Mouse (Mus musculus): ENCODE results near the gene Runx3. TPM values are rescaled to one million over a fixed set of nuclear protein-coding genes. Genes with fewer than 3 reads are reported as not detected.

Gene Runx3
- polyA plus RNA-seq, 2 experiments, result 6.3 to 11.1 TPM

DNA sequence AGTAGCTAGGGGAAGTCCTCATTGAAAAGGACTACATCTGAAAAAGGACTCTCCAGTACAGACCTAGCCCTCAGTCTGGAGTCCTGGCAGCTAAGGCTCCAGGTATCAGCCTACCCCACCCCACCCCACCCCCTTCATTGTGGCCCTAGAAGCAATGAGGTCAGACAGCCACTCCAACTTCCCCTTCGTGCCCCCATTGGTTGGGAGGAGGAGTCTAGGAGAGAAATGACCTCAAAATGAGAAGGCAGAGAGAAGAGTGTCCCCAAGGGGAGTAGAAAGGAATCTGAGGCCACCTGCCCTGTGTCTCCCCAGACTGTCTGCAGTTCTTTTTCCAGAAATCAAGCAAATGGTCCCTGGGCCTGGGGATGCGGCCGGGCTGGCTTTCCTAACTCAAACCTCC, 39.7 kb downstream of the Runx3 start:
- no peak overlapping the region for H3K9ac ChIP-seq (ENCODE audit: low read depth, low read length, severe bottlenecking)
- H3K9me3 ChIP-seq (ENCODE audit: control insufficient read depth, low read length), result no peaks in the 10 kb centered on the region
- H3K4me3 ChIP-seq (replicated peaks; ENCODE audit: low read length), result no peak overlapping the region
- H3K36me3 ChIP-seq (ENCODE audit: control insufficient read depth, insufficient read depth, low read length), result peaks cover 4% of the 10 kb centered on the region; the same call in 1 of the 2 replicates
- WGBS, result 73% methylated on average over 3 of the region's 3 CpGs
- no peak overlapping the region for H3K27ac ChIP-seq (replicated peaks; ENCODE audit: low read depth, low read length)
- no peak for TF ChIP-seq POLR2A (IDR thresholded peaks at IDR 0.05; ENCODE audit: borderline replicate concordance, extremely low read depth, insufficient read depth, insufficient read length)
- peaks cover 48% of the 10 kb centered on the region for H3K4me1 ChIP-seq (ENCODE audit: control insufficient read depth, insufficient read depth, low read length)
- H3K27me3 ChIP-seq (ENCODE audit: control insufficient read depth, insufficient read depth, low read length), result peaks cover 54% of the 10 kb centered on the region
- DNase-seq (ENCODE audit: low spot score) (no peak), ATAC-seq (ENCODE audit: low FRiP score, low read depth) (no peak)
- no peak overlapping the region for H3K4me2 ChIP-seq (replicated peaks; ENCODE audit: low read depth, low read length, severe bottlenecking)

DNA sequence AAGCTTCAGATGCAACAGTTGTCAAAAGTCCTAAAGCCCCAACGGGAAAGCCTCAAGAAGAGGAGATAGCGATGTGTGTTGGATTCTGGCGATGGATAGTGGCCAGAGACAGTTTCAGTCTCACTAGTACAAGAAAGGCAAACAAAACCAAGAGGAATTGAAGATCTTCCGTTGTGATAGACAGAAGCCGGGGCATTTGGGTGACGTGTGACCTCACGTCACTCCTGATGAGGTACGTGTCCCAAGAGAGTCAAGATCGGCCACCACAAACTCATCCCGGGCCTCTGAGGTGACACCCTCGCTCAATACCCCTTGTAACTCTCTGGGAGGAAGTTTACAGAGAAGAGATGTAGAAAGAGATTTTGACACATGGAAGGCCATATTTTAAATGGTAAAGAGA, 41.0 kb downstream of the Runx3 start:
- Histone ChIP-seq H3K4me1 (ENCODE audit: control insufficient read depth, insufficient read depth, low read length) (peaks cover 51% of the 10 kb centered on the region), H3K4me3 (replicated peaks; ENCODE audit: low read length) (no peak overlapping the region), H3K9ac (ENCODE audit: low read depth, low read length, severe bottlenecking) (no peak overlapping the region), H3K27ac (replicated peaks; ENCODE audit: low read depth, low read length) (no peak overlapping the region), H3K4me2 (replicated peaks; ENCODE audit: low read depth, low read length, severe bottlenecking) (no peak overlapping the region), H3K36me3 (ENCODE audit: control insufficient read depth, insufficient read depth, low read length) (peaks cover 4% of the 10 kb centered on the region; the same call in 1 of the 2 replicates), H3K27me3 (ENCODE audit: control insufficient read depth, insufficient read depth, low read length) (peaks cover 42% of the 10 kb centered on the region), H3K9me3 (ENCODE audit: control insufficient read depth, low read length) (no peaks in the 10 kb centered on the region)
- 86% methylated on average over 11 of the region's 11 CpGs for WGBS
- no peak for TF ChIP-seq POLR2A (IDR thresholded peaks at IDR 0.05; ENCODE audit: borderline replicate concordance, extremely low read depth, insufficient read depth, insufficient read length)
- ATAC-seq (ENCODE audit: low FRiP score, low read depth) (no peak), DNase-seq (ENCODE audit: low spot score) (no peak)

DNA sequence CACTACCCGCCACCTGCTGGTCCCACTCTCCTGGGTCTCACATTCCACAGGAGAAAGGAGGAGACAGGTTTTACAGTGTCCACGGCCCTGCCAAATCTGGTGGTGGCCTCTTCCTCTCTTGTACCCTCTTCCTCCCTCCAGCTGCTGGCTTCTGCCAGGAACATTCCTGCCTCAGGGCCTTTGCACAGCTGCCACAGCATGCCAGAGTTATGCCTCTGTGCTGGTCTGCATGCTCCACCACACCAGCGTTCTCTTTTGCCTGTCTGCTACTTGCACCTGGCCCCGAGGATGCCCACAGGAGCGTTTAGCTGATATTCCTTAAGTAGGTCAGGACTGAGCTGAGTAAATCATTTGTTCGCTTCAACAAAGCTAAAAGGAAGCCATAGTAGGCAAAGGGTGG, 45.3 kb downstream of the Runx3 start:
- Histone ChIP-seq H3K36me3 (ENCODE audit: control insufficient read depth, insufficient read depth, low read length) (peaks cover 4% of the 10 kb centered on the region; the same call in 1 of the 2 replicates), H3K27ac (replicated peaks; ENCODE audit: low read depth, low read length) (no peak overlapping the region; the same call in 1 of the 2 replicates), H3K9me3 (ENCODE audit: control insufficient read depth, low read length) (no peaks in the 10 kb centered on the region), H3K27me3 (ENCODE audit: control insufficient read depth, insufficient read depth, low read length) (peaks cover 28% of the 10 kb centered on the region), H3K4me1 (ENCODE audit: control insufficient read depth, insufficient read depth, low read length) (peaks cover 39% of the 10 kb centered on the region), H3K4me3 (replicated peaks; ENCODE audit: low read length) (no peak overlapping the region), H3K9ac (ENCODE audit: low read depth, low read length, severe bottlenecking) (no peak overlapping the region), H3K4me2 (replicated peaks; ENCODE audit: low read depth, low read length, severe bottlenecking) (peak overlapping the region; percentile 31; the same call in 1 of the 2 replicates)
- no peak for TF ChIP-seq POLR2A (IDR thresholded peaks at IDR 0.05; ENCODE audit: borderline replicate concordance, extremely low read depth, insufficient read depth, insufficient read length)
- WGBS, result 29% methylated on average over 6 of the region's 6 CpGs
- DNase-seq (ENCODE audit: low spot score) (no peak), ATAC-seq (ENCODE audit: low FRiP score, low read depth) (no peak)

DNA sequence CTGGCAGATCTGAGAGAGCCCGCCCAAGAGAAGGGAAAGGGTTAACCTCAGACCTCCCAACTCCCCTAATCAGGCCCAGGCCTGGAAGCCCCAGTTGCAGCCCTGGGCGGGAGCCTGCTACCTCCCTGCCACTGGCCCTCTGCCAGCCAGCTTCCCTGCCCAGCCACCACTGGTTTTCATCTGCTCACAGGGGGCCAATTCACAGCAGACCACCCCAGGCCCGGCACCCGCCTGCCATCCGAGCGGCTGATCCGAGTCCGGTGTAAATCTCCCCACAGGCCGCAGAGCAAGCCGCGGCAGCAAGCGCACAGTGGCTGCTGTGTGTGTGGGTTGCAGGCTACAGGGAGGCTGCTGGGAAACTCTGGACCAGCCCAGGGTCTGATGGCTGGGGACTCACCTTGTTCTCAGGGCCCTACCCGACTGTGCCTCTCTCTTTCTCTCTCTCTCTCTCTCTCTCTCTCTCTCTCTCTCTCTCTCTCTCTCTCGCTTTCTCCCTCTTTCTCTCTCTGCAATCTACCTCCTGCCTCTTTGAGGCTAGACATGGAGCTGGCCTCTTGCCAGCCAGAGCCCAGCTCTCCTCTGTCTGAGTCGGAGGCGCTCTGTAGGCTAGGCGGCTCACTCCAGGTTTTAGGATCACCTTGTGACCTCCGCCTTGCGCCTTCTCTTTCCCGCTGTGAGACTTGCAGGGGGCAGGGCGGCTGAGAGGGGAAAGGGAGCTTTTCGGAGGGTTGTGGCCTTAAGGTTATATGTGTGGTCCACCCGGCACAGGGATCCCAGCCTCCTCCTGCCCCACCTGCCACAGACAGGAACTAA, 46.2 kb downstream of the Runx3 start:
- H3K27me3 ChIP-seq (ENCODE audit: control insufficient read depth, insufficient read depth, low read length), result peaks cover 28% of the 10 kb centered on the region
- H3K9me3 ChIP-seq (ENCODE audit: control insufficient read depth, low read length), result no peaks in the 10 kb centered on the region
- H3K27ac ChIP-seq (replicated peaks; ENCODE audit: low read depth, low read length), result peak overlapping the region; percentile 15; the same call in 1 of the 2 replicates
- peaks cover 38% of the 10 kb centered on the region for H3K4me1 ChIP-seq (ENCODE audit: control insufficient read depth, insufficient read depth, low read length)
- TF ChIP-seq POLR2A (IDR thresholded peaks at IDR 0.05; ENCODE audit: borderline replicate concordance, extremely low read depth, insufficient read depth, insufficient read length), result 0 out of 2 replicates have a peak, but pooled peaks have one; percentile 10
- H3K9ac ChIP-seq (ENCODE audit: low read depth, low read length, severe bottlenecking), result peak overlapping the region; percentile 32; the same call in 1 of the 2 replicates
- peak overlapping the region; percentile 31 for H3K4me2 ChIP-seq (replicated peaks; ENCODE audit: low read depth, low read length, severe bottlenecking)
- H3K4me3 ChIP-seq (replicated peaks; ENCODE audit: low read length), result no peak overlapping the region
- peak; percentile 83 for DNase-seq (ENCODE audit: low spot score)
- WGBS, result 3% methylated on average over 22 of the region's 23 CpGs
- H3K36me3 ChIP-seq (ENCODE audit: control insufficient read depth, insufficient read depth, low read length), result peaks cover 4% of the 10 kb centered on the region; the same call in 1 of the 2 replicates
- peak; percentile 87 for ATAC-seq (ENCODE audit: low FRiP score, low read depth)

DNA sequence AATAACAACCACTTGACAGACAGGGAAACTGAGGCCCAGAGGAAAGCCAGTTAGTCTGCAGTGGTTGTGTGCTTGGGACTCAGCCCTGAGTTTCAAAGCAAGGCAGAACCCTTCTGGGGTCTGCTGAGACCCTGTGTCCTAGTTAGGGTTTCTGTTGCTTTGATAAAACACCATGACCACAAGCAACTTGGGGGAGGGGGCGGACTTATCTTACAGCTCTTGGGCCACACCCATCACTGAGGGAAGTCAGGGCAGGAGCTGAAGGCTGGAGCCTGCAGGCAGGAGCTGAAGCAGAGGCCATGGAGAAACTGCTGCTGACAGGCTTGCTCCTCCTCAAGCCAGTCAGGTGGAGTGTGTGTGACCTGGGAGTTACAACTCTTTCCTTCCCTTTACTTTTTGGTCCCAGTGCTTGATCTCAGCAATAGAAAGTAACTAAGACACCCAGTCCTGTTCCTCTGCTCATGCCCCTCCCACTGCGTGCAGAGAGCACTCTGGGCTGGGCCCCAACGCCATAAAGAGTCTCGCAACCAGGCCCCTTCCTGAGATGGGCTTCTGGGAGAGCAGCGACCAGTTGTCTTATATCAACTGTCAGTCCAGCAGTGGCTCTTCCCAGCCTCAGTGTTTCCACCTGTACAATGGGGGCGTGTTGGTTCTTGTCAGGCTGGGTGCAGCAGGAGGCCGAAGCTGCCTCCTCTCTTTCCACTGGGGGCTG, 47.5 kb downstream of the Runx3 start:
- Histone ChIP-seq H3K27me3 (ENCODE audit: control insufficient read depth, insufficient read depth, low read length) (peaks cover 28% of the 10 kb centered on the region), H3K4me3 (replicated peaks; ENCODE audit: low read length) (no peak overlapping the region), H3K27ac (replicated peaks; ENCODE audit: low read depth, low read length) (no peak overlapping the region), H3K36me3 (ENCODE audit: control insufficient read depth, insufficient read depth, low read length) (peaks cover 4% of the 10 kb centered on the region; the same call in 1 of the 2 replicates), H3K9me3 (ENCODE audit: control insufficient read depth, low read length) (no peaks in the 10 kb centered on the region), H3K4me2 (replicated peaks; ENCODE audit: low read depth, low read length, severe bottlenecking) (peak overlapping the region; percentile 31; the same call in 1 of the 2 replicates), H3K4me1 (ENCODE audit: control insufficient read depth, insufficient read depth, low read length) (peaks cover 42% of the 10 kb centered on the region), H3K9ac (ENCODE audit: low read depth, low read length, severe bottlenecking) (no peak overlapping the region)
- ATAC-seq (ENCODE audit: low FRiP score, low read depth) (no peak), DNase-seq (ENCODE audit: low spot score) (no peak)
- 54% methylated on average over 7 of the region's 7 CpGs for WGBS
- TF ChIP-seq POLR2A (IDR thresholded peaks at IDR 0.05; ENCODE audit: borderline replicate concordance, extremely low read depth, insufficient read depth, insufficient read length), result no peak

Measured in limb, embryonic 14.5 days (tissue).